Mouse (Mus musculus) hindbrain, embryonic 14.5 days (tissue): ENCODE measurements around the gene Hoxb6. TPM values are rescaled to one million over a fixed set of nuclear protein-coding genes. Genes with fewer than 3 reads are reported as not detected.

Source experiments
- ATAC-seq: fragments of 200-750 bp; cut with Nextera tagmentation; 2 replicates; pipeline ENCODE4 v1.8.0; 2017; ENCODE audit warnings: moderate number of reproducible peaks, mild to moderate bottlenecking, moderate TSS enrichment, moderate library complexity; ENCODE audit not compliant: low FRiP score
- DNase-seq: peaks from one replicate; pipeline ENCODE4 v3.0.0-alpha.2; 2015; ENCODE audit warnings: low spot score
- H3K27ac ChIP-seq: fragments of 300-500 bp; sonication (generic); 2 replicates; pipeline ENCODE4 v1.5.1; 2014; ENCODE audit warnings: mild to moderate bottlenecking, moderate library complexity
- H3K27me3 ChIP-seq: fragments of 300-500 bp; sonication (generic); 2 replicates; pipeline ENCODE4 v1.6.1; 2014; ENCODE audit warnings: mild to moderate bottlenecking, low read length, mixed read lengths; ENCODE audit not compliant: control insufficient read depth, insufficient read depth
- H3K36me3 ChIP-seq: fragments of 300-500 bp; sonication (generic); replicated peaks from 2 replicates; pipeline ENCODE4 v1.6.1; 2014; ENCODE audit not compliant: control insufficient read depth, insufficient read depth
- H3K4me1 ChIP-seq: fragments of 300-500 bp; sonication (generic); replicated peaks from 2 replicates; pipeline ENCODE4 v1.6.1; 2014; ENCODE audit warnings: antibody characterized with exemption, low read length, mixed read lengths; ENCODE audit not compliant: control insufficient read depth, insufficient read depth
- H3K4me2 ChIP-seq: fragments of 300-500 bp; sonication (generic); replicated peaks from 2 replicates; pipeline ENCODE4 v1.6.1; 2014; ENCODE audit warnings: mild to moderate bottlenecking, moderate library complexity
- H3K4me3 ChIP-seq: fragments of 300-500 bp; sonication (generic); replicated peaks from 2 replicates; pipeline ENCODE4 v1.5.1; 2014; ENCODE audit warnings: mild to moderate bottlenecking, low read length
- H3K9ac ChIP-seq: fragments of 300-500 bp; sonication (generic); 2 replicates; pipeline ENCODE4 v1.6.1; 2014
- H3K9me3 ChIP-seq: fragments of 300-500 bp; sonication (generic); 2 replicates; pipeline ENCODE4 v1.6.1; 2016; ENCODE audit warnings: low read length; ENCODE audit not compliant: control insufficient read depth
- WGBS: fragments of 180-500 bp; shearing (Covaris S2); extraction: QIAGEN DNeasy Blood & Tissue Kit; methylation state at CpG from one replicate; pipeline ENCODE4 v1.1.7; 2014; 5-methylcytosine and 5-hydroxymethylcytosine counted together
- polyA plus RNA-seq: library from polyadenylated mRNA; unstranded; fragments of >200 nt; fragmentation: Nextera tagmentation; extraction: Ambion mirVana; gene quantifications from 2 replicates; pipeline ENCODE4 v1.2.1, GENCODE M21; 2014

Hoxb6 gene
- polyA plus RNA-seq, 1 experiment from 2014 or later: 90.1 TPM

DNA sequence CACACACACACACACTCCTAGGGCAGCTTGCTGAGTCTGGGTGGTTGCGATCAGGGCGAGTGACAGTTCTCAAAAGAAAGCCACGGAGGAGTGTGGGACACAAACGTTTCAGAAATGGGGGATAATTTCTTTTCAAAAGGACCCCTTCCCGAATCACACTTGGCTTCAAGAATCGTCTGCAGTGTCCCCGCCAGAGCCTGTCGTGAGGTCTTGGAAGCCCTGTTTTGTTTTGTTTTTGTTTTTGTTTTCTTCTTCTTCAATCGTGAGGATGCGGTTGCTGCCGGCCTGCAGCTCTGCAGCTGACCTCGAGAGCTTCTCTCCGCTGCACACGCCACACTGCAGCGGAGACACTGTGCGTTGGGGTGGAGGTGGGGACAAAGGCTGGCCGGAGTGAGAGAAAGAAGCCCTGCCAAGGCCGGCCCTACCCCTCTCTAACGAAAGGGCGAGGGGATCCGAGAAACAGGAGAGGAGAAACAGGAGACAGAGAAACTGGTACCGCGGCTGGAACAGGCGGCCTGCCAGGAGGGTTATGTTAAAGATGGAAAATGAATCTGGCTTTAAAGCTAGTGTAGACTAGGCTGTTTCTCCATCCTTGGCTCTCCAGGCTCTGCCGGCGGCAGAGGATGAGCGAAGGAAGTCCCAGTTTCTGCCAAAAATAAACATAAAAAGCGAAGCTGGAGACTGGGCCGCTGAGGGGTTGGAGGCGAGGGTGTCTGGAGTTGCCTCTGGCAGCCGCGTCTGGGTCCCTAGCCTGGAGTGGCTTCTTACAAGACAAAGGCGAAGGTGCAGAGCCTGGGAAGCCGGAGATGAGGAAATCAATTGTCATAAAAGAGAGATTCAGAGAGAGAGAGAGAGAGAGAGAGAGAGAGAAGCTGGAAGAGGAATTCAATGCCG is 14.9 kb upstream of the Hoxb6 start:
- Histone ChIP-seq H3K4me3 (no peak overlapping the region), H3K27ac (peak overlapping the region; percentile 47)

DNA sequence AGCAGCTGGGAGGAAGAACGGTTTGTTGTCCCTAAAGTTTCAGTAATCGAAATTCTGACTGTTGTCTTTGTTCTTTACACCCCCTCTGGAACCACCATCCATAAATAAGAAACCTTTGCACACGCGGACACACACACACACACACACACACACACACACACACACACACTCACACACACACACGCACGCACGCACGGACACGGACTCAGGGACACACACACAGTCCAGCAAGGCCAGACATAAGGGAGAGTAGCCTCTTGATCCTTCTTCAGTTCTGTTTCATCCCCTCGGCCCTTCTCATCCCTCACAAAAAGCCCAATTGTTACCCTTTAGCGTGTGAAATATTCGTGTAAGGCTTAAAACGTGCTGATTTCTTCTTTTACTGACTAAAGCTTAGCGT is 14.0 kb upstream of the Hoxb6 start:
- Histone ChIP-seq H3K4me2 (no peak overlapping the region), H3K36me3 (no peaks in the 10 kb centered on the region), H3K4me1 (no peaks in the 10 kb centered on the region), H3K4me3 (no peak overlapping the region), H3K27ac (peak overlapping the region; percentile 47; the same call in 1 of the 2 replicates), H3K27me3 (peaks cover 89% of the 10 kb centered on the region), H3K9me3 (no peaks in the 10 kb centered on the region), H3K9ac (peak overlapping the region; percentile 33; the same call in 1 of the 2 replicates)
- WGBS: 24% methylated on average over 14 of the region's 14 CpGs
- DNase-seq (no peak), ATAC-seq (no peak)

More for the DNA sequence above, 14.9 kb upstream of the Hoxb6 start:
- Histone ChIP-seq H3K36me3 (no peaks in the 10 kb centered on the region), H3K9me3 (no peaks in the 10 kb centered on the region), H3K4me2 (peak overlapping the region; percentile 32), H3K27me3 (peaks cover 92% of the 10 kb centered on the region), H3K9ac (peak overlapping the region; percentile 33), H3K4me1 (no peaks in the 10 kb centered on the region)
- DNase-seq (no peak), ATAC-seq (no peak)
- 3% methylated on average over 35 of the region's 35 CpGs for WGBS

DNA sequence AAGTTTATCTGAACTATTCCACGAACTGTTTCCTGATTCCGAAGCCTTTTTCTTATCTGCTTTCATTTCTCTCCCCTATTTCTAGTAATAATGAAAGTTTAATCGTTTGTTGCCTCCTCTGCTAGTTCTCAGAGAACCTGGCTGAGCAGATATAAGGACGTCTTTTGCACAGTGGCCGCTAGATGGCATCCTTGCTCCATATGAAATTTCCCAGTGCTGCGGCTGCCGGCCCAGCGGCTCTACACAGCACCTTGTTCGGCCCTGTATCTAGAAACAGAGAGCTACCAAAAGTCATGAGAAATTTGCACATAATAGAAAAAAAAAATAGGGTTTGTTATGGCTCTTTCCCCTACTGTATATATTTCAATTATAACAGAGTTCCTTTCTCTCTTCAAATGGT is 13.5 kb upstream of the Hoxb6 start:
- DNase-seq (peak; percentile 90), ATAC-seq (peak; percentile 68; the same call in 1 of the 2 replicates)
- no peaks in the 10 kb centered on the region for H3K4me1 ChIP-seq
- H3K9me3 ChIP-seq: no peaks in the 10 kb centered on the region
- 0 out of 2 replicates have a peak overlapping the region, but pooled peaks have one; percentile 47 for H3K27ac ChIP-seq
- H3K4me2 ChIP-seq: peak overlapping the region; percentile 24; the same call in 1 of the 2 replicates
- H3K27me3 ChIP-seq: peaks cover 89% of the 10 kb centered on the region
- H3K36me3 ChIP-seq: no peaks in the 10 kb centered on the region
- no peak overlapping the region for H3K4me3 ChIP-seq
- no peak overlapping the region for H3K9ac ChIP-seq
- WGBS: under 1% methylated on average over 9 of the region's 9 CpGs

DNA sequence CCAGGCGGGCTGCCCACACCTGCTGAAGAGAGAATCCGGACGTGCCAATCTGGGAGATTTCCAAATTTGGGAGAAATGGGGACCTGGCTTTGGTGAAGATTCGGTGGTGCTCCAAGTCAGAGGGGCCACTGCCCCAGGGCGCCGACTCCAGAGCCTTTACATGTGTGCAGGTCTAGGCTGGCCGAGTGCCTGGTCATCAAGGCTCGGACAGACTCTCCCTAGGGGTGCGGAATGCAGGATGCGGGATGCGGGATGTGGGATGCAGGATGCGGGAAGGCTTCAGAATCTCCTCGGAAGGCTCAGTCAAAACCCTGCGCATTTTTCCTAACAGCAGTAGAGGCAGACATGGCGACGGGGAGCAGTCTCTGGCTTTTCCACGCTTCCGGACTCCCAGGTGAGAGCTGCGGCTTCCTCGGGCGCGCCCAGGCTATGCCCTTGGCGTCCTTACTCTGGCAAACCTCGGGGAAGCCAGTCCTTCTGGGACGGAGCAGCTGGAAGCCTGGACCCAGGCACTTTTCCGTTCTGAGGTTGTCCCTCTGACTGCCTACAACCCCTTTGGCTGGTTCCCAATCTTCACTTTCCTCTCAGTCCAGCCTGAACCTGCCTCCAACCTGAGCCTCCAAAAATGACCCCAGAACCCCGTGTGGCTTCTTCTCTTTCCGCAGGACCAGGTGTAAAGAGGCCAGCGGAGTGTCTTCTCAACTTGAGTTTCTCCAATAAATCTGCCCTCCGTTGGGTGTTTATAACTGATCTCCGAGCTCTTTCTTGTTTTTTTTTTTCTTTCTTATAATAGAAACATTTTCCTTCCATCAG is 12.6 kb upstream of the Hoxb6 start:
- H3K9ac ChIP-seq: peak overlapping the region; percentile 12; the same call in 1 of the 2 replicates
- H3K9me3 ChIP-seq: no peaks in the 10 kb centered on the region
- H3K4me3 ChIP-seq: peak overlapping the region; percentile 4; the same call in 1 of the 2 replicates
- peaks cover 89% of the 10 kb centered on the region for H3K27me3 ChIP-seq
- no peaks in the 10 kb centered on the region for H3K4me1 ChIP-seq
- DNase-seq (no peak), ATAC-seq (no peak)
- H3K27ac ChIP-seq: peak overlapping the region; percentile 14
- H3K36me3 ChIP-seq: no peaks in the 10 kb centered on the region
- 3% methylated on average over 31 of the region's 31 CpGs for WGBS
- peak overlapping the region; percentile 24 for H3K4me2 ChIP-seq

DNA sequence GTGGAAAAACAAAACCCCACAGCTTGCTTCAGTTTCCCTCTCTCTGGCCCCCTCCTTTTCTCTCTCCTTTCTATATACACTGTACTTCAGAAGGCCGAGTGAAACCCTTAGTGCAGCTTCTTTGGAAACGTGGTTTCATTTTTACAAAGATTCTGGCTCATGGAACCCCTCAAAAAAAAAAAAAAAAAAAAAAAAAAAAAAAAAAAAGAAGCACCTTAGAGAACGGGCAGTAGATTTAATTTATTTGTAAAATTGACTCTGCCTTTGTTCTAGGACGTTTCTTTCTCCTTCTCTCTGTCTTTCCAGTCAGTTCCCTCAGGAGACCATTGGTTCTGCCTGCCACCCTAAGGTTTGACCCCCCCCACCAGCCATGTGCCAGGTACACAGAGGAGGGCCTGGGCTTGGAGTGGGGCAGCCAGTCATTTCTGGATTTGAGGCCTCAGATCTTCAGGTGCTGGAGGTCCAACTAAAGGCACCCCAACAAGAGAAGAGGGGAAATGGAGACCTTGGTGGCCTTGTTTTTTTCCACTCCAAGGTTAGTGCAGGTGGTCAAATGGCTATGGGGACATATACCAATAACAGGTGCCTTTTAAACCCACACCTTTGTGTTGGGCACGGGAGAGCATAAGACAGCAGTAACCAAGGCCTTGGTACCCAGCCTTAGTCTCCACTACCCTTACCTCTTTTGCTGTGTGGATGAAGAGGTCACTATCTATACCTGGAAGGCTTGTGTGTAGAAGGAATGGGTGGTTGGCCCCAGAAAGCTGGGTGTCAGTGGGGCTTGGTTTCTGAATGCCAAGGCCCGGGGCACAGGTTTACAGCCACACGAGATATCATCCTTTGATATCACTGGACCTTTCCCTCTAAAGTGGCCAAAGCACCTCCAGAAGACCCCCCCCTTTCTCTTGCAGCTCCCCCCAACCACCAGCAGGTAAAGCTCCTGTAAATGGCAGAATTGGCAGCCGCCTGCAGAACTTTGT is 11.6 kb upstream of the Hoxb6 start:
- Histone ChIP-seq H3K27ac (peak overlapping the region; percentile 4; the same call in 1 of the 2 replicates), H3K4me2 (peak overlapping the region; percentile 37), H3K27me3 (peaks cover 89% of the 10 kb centered on the region), H3K36me3 (no peaks in the 10 kb centered on the region), H3K9me3 (no peaks in the 10 kb centered on the region), H3K4me1 (no peaks in the 10 kb centered on the region), H3K4me3 (peak overlapping the region; percentile 39; the same call in 1 of the 2 replicates), H3K9ac (0 out of 2 replicates have a peak overlapping the region, but pooled peaks have one; percentile 12)
- WGBS: 8% methylated on average over 8 of the region's 8 CpGs
- no peak for DNase-seq
- no peak for ATAC-seq

DNA sequence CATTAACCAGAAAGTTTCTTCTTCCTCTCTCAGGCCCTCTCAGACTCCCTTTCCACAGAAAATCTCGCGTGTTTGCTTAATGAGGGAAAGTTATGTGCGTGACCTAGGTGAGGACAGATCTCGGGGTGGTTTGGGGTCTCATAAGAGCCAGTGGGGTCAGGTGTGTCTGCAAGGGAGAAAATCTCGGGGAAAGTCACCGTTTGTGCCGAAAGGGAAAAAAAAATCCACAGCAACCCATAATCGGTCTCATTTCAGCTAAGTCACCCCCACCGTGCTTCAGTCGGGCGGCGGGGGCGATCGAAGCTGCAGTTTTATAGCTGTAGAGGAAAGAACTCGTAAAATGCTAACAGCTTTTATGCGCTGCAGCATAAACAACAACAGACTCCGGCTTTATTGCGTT is 10.9 kb upstream of the Hoxb6 start:
- no peaks in the 10 kb centered on the region for H3K36me3 ChIP-seq
- no peaks in the 10 kb centered on the region for H3K9me3 ChIP-seq
- peak overlapping the region; percentile 39; the same call in 1 of the 2 replicates for H3K4me3 ChIP-seq
- ATAC-seq: no peak
- H3K27me3 ChIP-seq: peaks cover 89% of the 10 kb centered on the region
- no peak for DNase-seq
- WGBS: 6% methylated on average over 18 of the region's 18 CpGs
- peak overlapping the region; percentile 37 for H3K4me2 ChIP-seq
- H3K9ac ChIP-seq: 0 out of 2 replicates have a peak overlapping the region, but pooled peaks have one; percentile 10
- peak overlapping the region; percentile 63 for H3K27ac ChIP-seq
- no peaks in the 10 kb centered on the region for H3K4me1 ChIP-seq

DNA sequence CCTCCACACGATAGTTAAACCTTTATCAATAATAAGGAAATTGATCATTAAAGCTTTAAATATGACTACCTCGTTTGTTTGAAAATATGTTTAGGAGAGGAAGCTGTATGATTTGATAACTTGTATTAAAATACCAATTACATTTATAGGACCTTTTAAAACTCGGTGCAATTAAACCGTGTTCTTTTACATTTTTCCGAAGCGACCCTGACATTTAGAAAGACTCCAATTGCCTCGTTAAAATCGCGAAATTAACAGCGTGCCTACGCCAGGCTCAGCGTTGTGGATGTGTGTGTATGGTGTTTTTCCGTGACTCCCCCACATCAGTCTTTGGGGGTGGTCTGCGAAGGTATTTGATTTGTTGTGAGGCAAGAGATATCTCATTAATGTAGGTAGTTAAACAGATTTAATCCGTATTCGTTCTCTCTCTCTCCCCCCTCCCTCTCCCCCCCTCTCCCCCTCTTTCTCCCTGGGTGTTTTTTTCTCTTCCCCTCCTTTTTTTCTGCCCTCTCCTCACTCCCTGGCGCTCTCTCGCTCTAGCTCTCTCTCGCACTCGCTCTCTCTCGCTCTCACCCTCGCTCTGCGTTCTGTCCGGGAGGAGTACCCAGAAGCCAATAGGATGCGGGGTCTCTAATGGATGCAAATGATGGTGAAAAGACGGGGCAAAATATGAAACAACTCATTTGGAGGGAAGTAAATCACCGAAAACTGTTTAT is 10.3 kb upstream of the Hoxb6 start, which contains the start of gene Hoxb8:
TSS of gene Hoxb8 (plus strand) at position 51 of the 716 bp plus-strand sequence.
- H3K9me3 ChIP-seq: no peaks in the 10 kb centered on the region
- H3K4me1 ChIP-seq: no peaks in the 10 kb centered on the region
- no peak for DNase-seq
- ATAC-seq: no peak
- H3K36me3 ChIP-seq: no peaks in the 10 kb centered on the region
- WGBS: 1% methylated on average over 27 of the region's 27 CpGs
- peak within 1 kb of the TSS; percentile 39 for H3K4me3 ChIP-seq
- peaks cover 89% of the 10 kb centered on the region for H3K27me3 ChIP-seq
- peak within 1 kb of the TSS; percentile 46 for H3K4me2 ChIP-seq
- peak within 1 kb of the TSS; percentile 69 for H3K27ac ChIP-seq
- peak within 1 kb of the TSS; percentile 63; the same call in 1 of the 2 replicates for H3K9ac ChIP-seq
